Mouse (Mus musculus) bone marrow, adult 2 months (tissue): Measurements from ENCODE around the gene Frrs1. TPM values are rescaled to one million over a fixed set of nuclear protein-coding genes. Genes with fewer than 3 reads are reported as not detected.

ENCODE experiments used
- H3K27ac ChIP-seq: fragments of 200-500 bp; 2 replicates; pipeline ENCODE4 v1.5.1; 2012; ENCODE audit warnings: low read depth, mild to moderate bottlenecking, control low read depth, inconsistent platforms, low read length; ENCODE audit not compliant: control insufficient read depth, poor library complexity, insufficient read depth
- H3K4me1 ChIP-seq: fragments of 200-500 bp; 2 replicates; pipeline ENCODE4 v1.6.1; 2011; ENCODE audit warnings: low read length; ENCODE audit not compliant: control insufficient read depth, insufficient read depth
- H3K4me3 ChIP-seq: fragments of 200-500 bp; replicated peaks from 2 replicates; pipeline ENCODE3; 2011; ENCODE audit warnings: mild to moderate bottlenecking, low read depth, low read length, control low read depth; ENCODE audit not compliant: control insufficient read depth
- CTCF ChIP-seq: fragments of 200-500 bp; IDR thresholded peaks from 2 replicates; pipeline ENCODE4 v1.5.1; 2011; ENCODE audit warnings: low read length, control low read depth; ENCODE audit not compliant: control insufficient read depth, insufficient read depth
- POLR2A ChIP-seq: fragments of 200-500 bp; IDR thresholded peaks from 2 replicates; pipeline ENCODE4 v1.6.1; 2011; ENCODE audit warnings: low read depth, mild to moderate bottlenecking, control low read depth, low read length, borderline replicate concordance; ENCODE audit not compliant: control insufficient read depth
- WGBS: fragments of 180-500 bp; shearing (Covaris S2); methylation state at CpG from one replicate; pipeline ENCODE4 v1.1.7; 2018; 5-methylcytosine and 5-hydroxymethylcytosine counted together
- polyA plus RNA-seq: library from polyadenylated mRNA; stranded (reverse); fragments of >200 nt; gene quantifications from 2 replicates; pipeline ENCODE4 v1.2.4, GENCODE M21; 2011; ENCODE audit warnings: low replicate concordance; ENCODE audit not compliant: missing spikeins, insufficient read depth, insufficient read length

Gene Frrs1
- polyA plus RNA-seq, 1 experiment, result 24.6 TPM

GRCm38 (mm10) chr3:116857611-116858010 lies 1.7 kb upstream of the Frrs1 start:
- 23% methylated on average over 6 of the region's 6 CpGs for WGBS
- Histone ChIP-seq H3K4me1 (peaks cover 2% of the 10 kb centered on the region; the same call in 1 of the 2 replicates), H3K27ac (peak overlapping the region; percentile 19; the same call in 1 of the 2 replicates), H3K4me3 (no peak overlapping the region)
- TF ChIP-seq CTCF (no peak), POLR2A (no peak)

GRCm38 (mm10) chr3:116859752-116860151 lies 488 bp downstream of the Frrs1 start:
- Histone ChIP-seq H3K27ac (no peak overlapping the region), H3K4me1 (peaks cover 3% of the 10 kb centered on the region; the same call in 1 of the 2 replicates), H3K4me3 (no peak overlapping the region)
- TF ChIP-seq CTCF, result no peak
- TF ChIP-seq POLR2A, result no peak
- 45% methylated on average over 5 of the region's 5 CpGs for WGBS

DNA sequence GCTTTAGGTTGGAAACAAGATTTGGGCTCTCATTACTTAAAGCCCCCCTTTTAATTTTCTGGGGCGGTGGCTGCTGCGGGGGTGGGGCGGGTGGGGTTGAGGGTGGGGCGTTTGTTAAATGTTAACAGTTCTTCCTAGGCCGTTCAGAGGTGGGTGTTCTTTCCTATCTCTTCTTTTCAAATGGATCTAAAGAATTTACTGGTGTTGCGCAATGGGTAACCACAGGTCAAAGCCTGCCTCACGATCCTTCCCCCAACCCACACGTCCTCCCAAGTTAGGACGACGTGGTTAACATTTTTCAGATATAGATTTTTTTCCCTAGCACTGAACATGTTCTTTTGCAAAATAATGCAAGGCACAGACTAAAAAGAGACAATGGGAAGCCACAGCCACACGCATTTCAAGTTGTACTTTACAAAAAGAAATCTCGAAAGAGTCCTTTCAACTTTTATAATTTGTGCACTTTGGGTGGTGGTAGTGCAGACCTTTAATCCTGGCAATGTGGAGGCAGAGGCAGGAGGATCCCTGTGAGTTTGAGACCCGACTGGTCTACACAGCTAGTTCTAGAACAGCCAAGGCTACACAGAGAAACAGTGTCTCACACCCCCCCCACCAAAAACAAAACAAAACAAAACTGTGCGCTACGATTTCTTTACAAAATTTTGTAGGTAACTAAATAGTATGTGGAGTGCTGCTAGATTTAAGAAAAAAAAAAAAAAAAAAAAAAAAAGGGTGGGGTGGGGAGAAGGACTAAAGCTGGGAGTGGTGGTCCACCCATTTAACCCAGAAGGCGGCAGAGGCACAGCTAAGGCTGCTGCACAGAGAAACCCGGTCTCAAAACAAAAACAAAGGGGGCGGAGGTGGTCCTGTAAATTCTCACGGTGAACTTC lies 1.3 kb downstream of the Frrs1 start:
- H3K27ac ChIP-seq, result no peak overlapping the region
- WGBS, result 8% methylated on average over 19 of the region's 19 CpGs
- H3K4me1 ChIP-seq, result peaks cover 4% of the 10 kb centered on the region; the same call in 1 of the 2 replicates
- peak overlapping the region; percentile 58 for H3K4me3 ChIP-seq
- TF ChIP-seq CTCF, result no peak
- no peak for TF ChIP-seq POLR2A

GRCm38 (mm10) chr3:116861223-116861539 lies 1.9 kb downstream of the Frrs1 start:
- TF ChIP-seq CTCF (no peak), POLR2A (no peak)
- peaks cover 4% of the 10 kb centered on the region; the same call in 1 of the 2 replicates for H3K4me1 ChIP-seq
- peak overlapping the region; percentile 83 for H3K4me3 ChIP-seq
- WGBS, result 1% methylated on average over 4 of the region's 4 CpGs
- H3K27ac ChIP-seq, result peak overlapping the region; percentile 96

- under 1% methylated on average over 25 of the region's 25 CpGs for WGBS
- H3K27ac ChIP-seq, result peak overlapping the region; percentile 96
- TF ChIP-seq POLR2A, result peak; percentile 62; the same call in 1 of the 2 replicates
- no peak for TF ChIP-seq CTCF
- peak overlapping the region; percentile 83 for H3K4me3 ChIP-seq
- peaks cover 4% of the 10 kb centered on the region; the same call in 1 of the 2 replicates for H3K4me1 ChIP-seq
Measured at GRCm38 (mm10) chr3:116861540-116862067, 2.3 kb downstream of the Frrs1 start.

DNA sequence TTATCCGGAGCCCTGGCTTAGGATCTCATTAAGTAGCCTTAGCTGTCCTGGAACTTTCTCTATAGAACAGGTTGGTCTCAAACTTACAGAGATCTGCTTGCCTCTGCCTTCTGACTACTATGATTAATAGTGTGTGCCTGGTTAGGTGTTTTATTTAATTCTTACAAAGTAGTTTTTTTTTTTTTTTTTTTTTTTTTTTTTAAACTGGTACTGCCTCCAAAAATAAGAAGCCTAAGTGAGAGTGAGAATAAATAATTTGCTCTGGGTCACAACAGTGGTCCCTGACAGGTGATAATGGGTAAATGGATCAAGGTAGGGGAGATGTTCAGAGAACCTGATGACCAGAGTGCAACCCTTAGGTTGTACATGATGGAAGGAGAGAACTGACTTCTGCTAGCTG lies 3.4 kb downstream of the Frrs1 start:
- no peak for TF ChIP-seq POLR2A
- TF ChIP-seq CTCF, result no peak
- peak overlapping the region; percentile 51 for H3K4me3 ChIP-seq
- H3K27ac ChIP-seq, result no peak overlapping the region
- 48% methylated on average over 1 of the region's 1 CpGs for WGBS
- H3K4me1 ChIP-seq, result peaks cover 4% of the 10 kb centered on the region; the same call in 1 of the 2 replicates

- WGBS, result 75% methylated on average over 5 of the region's 5 CpGs
- TF ChIP-seq CTCF (no peak), POLR2A (no peak)
- Histone ChIP-seq H3K27ac (no peak overlapping the region), H3K4me3 (no peak overlapping the region), H3K4me1 (peaks cover 3% of the 10 kb centered on the region; the same call in 1 of the 2 replicates)
Measured at GRCm38 (mm10) chr3:116864421-116864820, 5.2 kb downstream of the Frrs1 start.

DNA sequence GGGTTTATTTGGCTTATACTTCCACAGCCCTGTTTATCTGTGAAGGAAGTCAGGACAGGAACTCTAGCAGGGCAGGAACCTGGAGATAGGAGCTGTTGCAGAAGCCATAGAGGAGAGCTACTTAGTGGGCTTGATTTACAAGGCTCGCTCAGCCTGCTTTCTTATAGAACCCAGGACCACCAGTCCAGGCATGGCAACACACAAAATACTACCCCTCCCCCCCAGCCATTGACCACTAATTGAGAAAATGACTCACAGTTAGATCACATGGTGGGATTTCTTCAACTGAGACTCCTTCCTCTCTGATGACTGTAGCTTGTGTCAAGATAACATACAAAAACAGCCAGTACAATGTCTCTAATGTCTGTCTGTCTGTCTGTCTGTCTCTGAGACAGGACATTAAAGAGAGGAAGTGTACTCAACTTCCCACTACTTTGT lies 6.0 kb downstream of the Frrs1 start:
- 31% methylated on average over 1 of the region's 1 CpGs for WGBS
- no peak overlapping the region for H3K4me3 ChIP-seq
- H3K4me1 ChIP-seq, result peaks cover 3% of the 10 kb centered on the region; the same call in 1 of the 2 replicates
- TF ChIP-seq CTCF (no peak), POLR2A (no peak)
- no peak overlapping the region for H3K27ac ChIP-seq

DNA sequence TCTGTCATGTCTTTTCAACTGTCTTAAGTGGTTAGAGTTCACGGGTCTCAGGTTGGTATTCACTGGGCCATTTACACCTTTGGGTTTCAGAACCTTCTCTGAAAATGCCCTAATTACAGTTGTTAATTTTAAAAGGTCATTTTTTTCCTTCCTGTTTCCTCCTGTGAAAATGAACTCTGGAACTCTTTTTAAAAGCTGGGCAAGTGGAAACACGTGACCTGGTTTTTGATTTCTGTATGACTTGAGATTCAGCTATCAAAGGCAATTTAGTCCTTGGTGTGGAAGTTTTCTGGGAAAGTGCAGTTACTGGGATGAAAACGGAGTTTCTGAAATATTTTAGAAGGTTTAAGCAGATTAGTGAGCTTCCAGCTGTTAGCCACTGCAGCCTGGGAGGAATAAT lies 11.1 kb downstream of the Frrs1 start:
- no peak for TF ChIP-seq CTCF
- no peak for TF ChIP-seq POLR2A
- no peaks in the 10 kb centered on the region; the same call in 1 of the 2 replicates for H3K4me1 ChIP-seq
- H3K27ac ChIP-seq, result no peak overlapping the region
- no peak overlapping the region for H3K4me3 ChIP-seq
- WGBS, result 70% methylated on average over 3 of the region's 3 CpGs
